Mouse (Mus musculus) C2C12 (cell line): ENCODE measurements around the gene Rcan1. TPM values are rescaled to one million over a fixed set of nuclear protein-coding genes. Genes with fewer than 3 reads are reported as not detected.

Source experiments
- H3K27me3 ChIP-seq: one replicate; pipeline ENCODE4 v1.6.1; 2011; ENCODE audit not compliant: control insufficient read depth, insufficient read depth, insufficient read length
- H3K36me3 ChIP-seq: one replicate; pipeline ENCODE4 v1.6.1; 2011; ENCODE audit not compliant: control insufficient read depth, insufficient read depth
- H3K4me3 ChIP-seq: one replicate; pipeline ENCODE4 v1.5.1; 2011; ENCODE audit warnings: mild to moderate bottlenecking, control low read depth; ENCODE audit not compliant: poor library complexity, insufficient read depth, severe bottlenecking
- H3K79me2 ChIP-seq: one replicate; pipeline ENCODE4 v1.6.1; 2011; ENCODE audit not compliant: control insufficient read depth, insufficient read depth
- H3K79me3 ChIP-seq: one replicate; pipeline ENCODE4 v1.6.1; 2011; ENCODE audit warnings: low read depth, control low read depth
- H3ac ChIP-seq: one replicate; pipeline ENCODE3; 2011; ENCODE audit warnings: low read depth; ENCODE audit not compliant: control insufficient read depth, insufficient read length
- CEBPB ChIP-seq: IDR thresholded peaks from one replicate; pipeline ENCODE4 v1.6.1; 2011; ENCODE audit warnings: low read depth, mild to moderate bottlenecking, control low read depth, moderate library complexity
- CTCF ChIP-seq: IDR thresholded peaks from one replicate; pipeline ENCODE4 v1.5.1; 2011; ENCODE audit not compliant: control insufficient read depth, insufficient read depth, insufficient read length
- FOSL1 ChIP-seq: IDR thresholded peaks from one replicate; pipeline ENCODE4 v1.8.0; 2011; ENCODE audit warnings: mild to moderate bottlenecking, low read length; ENCODE audit not compliant: poor library complexity, insufficient read depth, severe bottlenecking
- MAX ChIP-seq: IDR thresholded peaks from one replicate; pipeline ENCODE4 v1.6.1; 2011; ENCODE audit warnings: mild to moderate bottlenecking, control low read depth
- MYOD1 ChIP-seq: IDR thresholded peaks from one replicate; pipeline ENCODE4 v1.6.1; 2011; ENCODE audit warnings: low read depth; ENCODE audit not compliant: control insufficient read depth, insufficient read length
- MYOG ChIP-seq: IDR thresholded peaks from one replicate; pipeline ENCODE4 v1.6.1; 2011; ENCODE audit not compliant: control insufficient read depth, insufficient read length; ENCODE audit errors: extremely low read depth
- USF1 ChIP-seq: IDR thresholded peaks from one replicate; pipeline ENCODE4 v1.6.1; 2011; ENCODE audit warnings: low read depth, mild to moderate bottlenecking, control low read depth, moderate library complexity
- polyA plus RNA-seq: library from polyadenylated mRNA; unstranded; fragments of >200 nt; fragmentation: generic; extraction: Trizol; gene quantifications from one replicate; pipeline ENCODE4 v1.2.1, GENCODE M21; 2012; ENCODE audit warnings: missing spikeins

The Rcan1 gene
- polyA plus RNA-seq, 1 experiment: 17.4 TPM

GRCm38 (mm10) chr16:92360711-92361110 is 110.0 kb downstream of the Rcan1 start:
- no peak overlapping the region for H3K4me3 ChIP-seq
- H3ac ChIP-seq: no peak overlapping the region
- H3K79me3 ChIP-seq: no peaks in the 10 kb centered on the region
- no peaks in the 10 kb centered on the region for H3K36me3 ChIP-seq
- TF ChIP-seq CEBPB (no peak), MAX (no peak), USF1 (no peak), MYOG (no peak), MYOD1 (no peak), FOSL1 (no peak), CTCF (no peak)
- peaks cover 47% of the 10 kb centered on the region for H3K27me3 ChIP-seq
- H3K79me2 ChIP-seq: no peaks in the 10 kb centered on the region

GRCm38 (mm10) chr16:92359229-92359628 is 111.4 kb downstream of the Rcan1 start, which contains the start of gene Kcne1:
TSS of gene Kcne1 (minus strand) at chr16:92359468.
- Histone ChIP-seq H3K27me3 (peaks cover 44% of the 10 kb centered on the region), H3ac (no peak within 1 kb of the TSS), H3K79me3 (no peaks in the 10 kb centered on the region), H3K79me2 (no peaks in the 10 kb centered on the region), H3K4me3 (no peak within 1 kb of the TSS), H3K36me3 (no peaks in the 10 kb centered on the region)
- TF ChIP-seq CTCF: no peak
- no peak for TF ChIP-seq USF1
- no peak for TF ChIP-seq MYOG
- TF ChIP-seq MAX: no peak
- no peak for TF ChIP-seq MYOD1
- TF ChIP-seq FOSL1: no peak
- TF ChIP-seq CEBPB: no peak

GRCm38 (mm10) chr16:92358734-92359133 is 111.9 kb downstream of the Rcan1 start:
- H3K27me3 ChIP-seq: peaks cover 40% of the 10 kb centered on the region
- H3ac ChIP-seq: no peak overlapping the region
- H3K36me3 ChIP-seq: no peaks in the 10 kb centered on the region
- no peaks in the 10 kb centered on the region for H3K79me3 ChIP-seq
- no peak overlapping the region for H3K4me3 ChIP-seq
- no peaks in the 10 kb centered on the region for H3K79me2 ChIP-seq
- TF ChIP-seq CEBPB (no peak), MYOD1 (no peak), USF1 (no peak), FOSL1 (no peak), MAX (no peak), CTCF (no peak), MYOG (no peak)

- H3K79me3 ChIP-seq: no peaks in the 10 kb centered on the region
- H3K4me3 ChIP-seq: no peak overlapping the region
- H3K79me2 ChIP-seq: no peaks in the 10 kb centered on the region
- TF ChIP-seq MAX (no peak), CEBPB (no peak), USF1 (no peak), CTCF (no peak), FOSL1 (no peak), MYOG (no peak), MYOD1 (no peak)
- H3K36me3 ChIP-seq: no peaks in the 10 kb centered on the region
- peaks cover 38% of the 10 kb centered on the region for H3K27me3 ChIP-seq
- no peak overlapping the region for H3ac ChIP-seq
Observed at GRCm38 (mm10) chr16:92357566-92357965, 113.1 kb downstream of the Rcan1 start.

GRCm38 (mm10) chr16:92357023-92357422 is 113.6 kb downstream of the Rcan1 start:
- no peak overlapping the region for H3K4me3 ChIP-seq
- H3ac ChIP-seq: no peak overlapping the region
- H3K36me3 ChIP-seq: no peaks in the 10 kb centered on the region
- no peak for TF ChIP-seq CTCF
- no peak for TF ChIP-seq FOSL1
- no peak for TF ChIP-seq MYOD1
- TF ChIP-seq MAX: no peak
- TF ChIP-seq USF1: no peak
- TF ChIP-seq MYOG: no peak
- no peak for TF ChIP-seq CEBPB
- H3K79me3 ChIP-seq: no peaks in the 10 kb centered on the region
- no peaks in the 10 kb centered on the region for H3K79me2 ChIP-seq
- H3K27me3 ChIP-seq: peaks cover 32% of the 10 kb centered on the region

- no peaks in the 10 kb centered on the region for H3K79me2 ChIP-seq
- H3ac ChIP-seq: no peak overlapping the region
- peaks cover 26% of the 10 kb centered on the region for H3K27me3 ChIP-seq
- no peaks in the 10 kb centered on the region for H3K36me3 ChIP-seq
- H3K4me3 ChIP-seq: no peak overlapping the region
- no peak for TF ChIP-seq USF1
- TF ChIP-seq FOSL1: no peak
- TF ChIP-seq MYOG: no peak
- no peak for TF ChIP-seq MYOD1
- TF ChIP-seq CTCF: no peak
- TF ChIP-seq MAX: no peak
- no peaks in the 10 kb centered on the region for H3K79me3 ChIP-seq
Observed at GRCm38 (mm10) chr16:92355982-92356381, 114.7 kb downstream of the Rcan1 start.

- H3K36me3 ChIP-seq: no peaks in the 10 kb centered on the region
- no peaks in the 10 kb centered on the region for H3K79me3 ChIP-seq
- TF ChIP-seq FOSL1: no peak
- no peak for TF ChIP-seq CEBPB
- TF ChIP-seq USF1: no peak
- no peak for TF ChIP-seq MAX
- TF ChIP-seq CTCF: no peak
- no peaks in the 10 kb centered on the region for H3K79me2 ChIP-seq
- no peak overlapping the region for H3K4me3 ChIP-seq
- peaks cover 20% of the 10 kb centered on the region for H3K27me3 ChIP-seq
- H3ac ChIP-seq: no peak overlapping the region
Observed at GRCm38 (mm10) chr16:92355366-92355765, 115.3 kb downstream of the Rcan1 start.
